Mouse (Mus musculus): ENCODE measurements around the gene Adgrf1.

The Adgrf1 gene

GRCm38 (mm10) chr17:43363921-43364320, 93.8 kb downstream of the Adgrf1 start:
- no peak for DNase-seq

- DNase-seq = no peak
Measured at GRCm38 (mm10) chr17:43365297-43365696, 95.2 kb downstream of the Adgrf1 start.

GRCm38 (mm10) chr17:43366486-43366885, 96.4 kb downstream of the Adgrf1 start:
- no peak for DNase-seq

DNA sequence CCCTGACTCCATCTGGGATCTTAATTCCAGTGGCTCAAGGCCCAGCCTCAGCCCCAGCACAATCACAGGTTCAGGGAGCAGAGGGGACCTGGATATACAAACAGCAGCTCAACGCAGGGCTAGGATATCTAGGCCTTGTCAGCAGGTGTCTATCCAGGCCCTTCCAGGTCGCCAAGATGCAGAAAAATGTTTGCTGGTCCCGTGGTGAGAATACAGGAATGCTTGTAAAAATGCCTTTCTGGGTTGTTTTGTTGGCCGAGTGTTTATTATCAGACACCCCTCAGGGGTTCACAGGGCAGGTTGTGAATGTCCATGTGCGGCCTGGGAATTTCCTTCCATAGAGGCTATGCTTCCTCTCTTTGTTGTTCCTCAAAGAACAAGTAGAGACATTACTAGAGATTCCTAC, 98.0 kb downstream of the Adgrf1 start:
- DNase-seq = no peak

GRCm38 (mm10) chr17:43372604-43373003, 102.5 kb downstream of the Adgrf1 start:
- no peak for DNase-seq

GRCm38 (mm10) chr17:43374020-43374419, 103.9 kb downstream of the Adgrf1 start:
- DNase-seq = no peak
